Mouse (Mus musculus): ENCODE measurements around the gene Trmt10a. TPM values are rescaled to one million over a fixed set of nuclear protein-coding genes. Genes with fewer than 3 reads are reported as not detected.

The Trmt10a gene
- total RNA-seq, 1 experiment, result 16.2 TPM

- no peak overlapping the region for H3K27ac ChIP-seq (ENCODE audit: insufficient read depth, low read depth, low read length, poor library complexity, severe bottlenecking)
- no peak for DNase-seq (ENCODE audit: low read depth, low spot score)
Observed at GRCm38 (mm10) chr3:138110910-138111782, 32.1 kb upstream of the Trmt10a start.

GRCm38 (mm10) chr3:138114106-138114505 lies 29.1 kb upstream of the Trmt10a start:
- TF ChIP-seq ZNF384 (IDR thresholded peaks at IDR 0.05; ENCODE audit: low read depth, low read length) (no peak), MAFK (IDR thresholded peaks at IDR 0.05; ENCODE audit: insufficient read depth, low read depth, low read length) (no peak), CHD2 (IDR thresholded peaks at IDR 0.05; ENCODE audit: low read depth, low read length) (no peak), HCFC1 (IDR thresholded peaks at IDR 0.05; ENCODE audit: borderline replicate concordance, insufficient read depth, low read length) (no peak), ZC3H11A (IDR thresholded peaks at IDR 0.05; ENCODE audit: borderline replicate concordance, low read depth, low read length) (no peak)
- peaks cover 0 to 5% of the 10 kb centered on the region in 2 experiments; a peak in 1 of 4 replicates for H3K4me1 ChIP-seq (ENCODE audit: control insufficient read depth in 2 of 2, insufficient read depth in 2 of 2, low read length in 2 of 2, poor library complexity in 1 of 2)
- no peak overlapping the region for H3K9ac ChIP-seq (ENCODE audit: insufficient read depth, low read depth, low read length, poor library complexity, severe bottlenecking)
- no peak for DNase-seq (ENCODE audit: low read depth, low spot score)
- H3K4me3 ChIP-seq (ENCODE audit: insufficient read depth in 1 of 2, low read depth in 1 of 2, low read length in 2 of 2, poor library complexity in 1 of 2, severe bottlenecking in 1 of 2), result peak overlapping the region; percentile 3 to 50
- no peaks in the 10 kb centered on the region for H3K9me3 ChIP-seq (ENCODE audit: control insufficient read depth, insufficient read depth, low read depth, low read length)
- H3K36me3 ChIP-seq (ENCODE audit: control insufficient read depth, insufficient read depth, low read length, poor library complexity, severe bottlenecking), result no peaks in the 10 kb centered on the region
- in situ Hi-C loops (cut with MboI; ENCODE audit: low sequenced_read_pairs in 2 of 2, unreplicated experiment in 2 of 2), result no loop called here
- no peak overlapping the region for H3K27ac ChIP-seq (ENCODE audit: insufficient read depth, low read depth, low read length, poor library complexity, severe bottlenecking)

More at GRCm38 (mm10) chr3:138110910-138111782, 32.1 kb upstream of the Trmt10a start:
- Histone ChIP-seq H3K36me3 (ENCODE audit: control insufficient read depth, insufficient read depth, low read length, poor library complexity, severe bottlenecking) (no peaks in the 10 kb centered on the region), H3K4me1 (ENCODE audit: control insufficient read depth in 2 of 2, insufficient read depth in 2 of 2, low read length in 2 of 2, poor library complexity in 1 of 2) (peaks cover 0 to 5% of the 10 kb centered on the region in 2 experiments; a peak in 1 of 4 replicates), H3K9me3 (ENCODE audit: control insufficient read depth, insufficient read depth, low read depth, low read length) (no peaks in the 10 kb centered on the region), H3K4me3 (ENCODE audit: insufficient read depth in 1 of 2, low read depth in 1 of 2, low read length in 2 of 2, poor library complexity in 1 of 2, severe bottlenecking in 1 of 2) (no peak overlapping the region), H3K9ac (ENCODE audit: insufficient read depth, low read depth, low read length, poor library complexity, severe bottlenecking) (no peak overlapping the region)
- in situ Hi-C loops (cut with MboI; ENCODE audit: low sequenced_read_pairs in 2 of 2, unreplicated experiment in 2 of 2), result no loop called here
- TF ChIP-seq ZNF384 (IDR thresholded peaks at IDR 0.05; ENCODE audit: low read depth, low read length), result no peak
- no peak for TF ChIP-seq HCFC1 (IDR thresholded peaks at IDR 0.05; ENCODE audit: borderline replicate concordance, insufficient read depth, low read length)
- TF ChIP-seq MAFK (IDR thresholded peaks at IDR 0.05; ENCODE audit: insufficient read depth, low read depth, low read length), result no peak
- no peak for TF ChIP-seq CHD2 (IDR thresholded peaks at IDR 0.05; ENCODE audit: low read depth, low read length)
- TF ChIP-seq ZC3H11A (IDR thresholded peaks at IDR 0.05; ENCODE audit: borderline replicate concordance, low read depth, low read length), result no peak

- Histone ChIP-seq H3K9me3 (ENCODE audit: control insufficient read depth, insufficient read depth, low read depth, low read length) (no peaks in the 10 kb centered on the region), H3K9ac (ENCODE audit: insufficient read depth, low read depth, low read length, poor library complexity, severe bottlenecking) (no peak overlapping the region), H3K4me1 (ENCODE audit: control insufficient read depth in 2 of 2, insufficient read depth in 2 of 2, low read length in 2 of 2, poor library complexity in 1 of 2) (peaks cover 0 to 5% of the 10 kb centered on the region in 2 experiments; a peak in 1 of 4 replicates), H3K36me3 (ENCODE audit: control insufficient read depth, insufficient read depth, low read length, poor library complexity, severe bottlenecking) (no peaks in the 10 kb centered on the region), H3K4me3 (ENCODE audit: insufficient read depth in 1 of 2, low read depth in 1 of 2, low read length in 2 of 2, poor library complexity in 1 of 2, severe bottlenecking in 1 of 2) (no peak overlapping the region), H3K27ac (ENCODE audit: insufficient read depth, low read depth, low read length, poor library complexity, severe bottlenecking) (no peak overlapping the region)
- no peak for TF ChIP-seq CHD2 (IDR thresholded peaks at IDR 0.05; ENCODE audit: low read depth, low read length)
- TF ChIP-seq HCFC1 (IDR thresholded peaks at IDR 0.05; ENCODE audit: borderline replicate concordance, insufficient read depth, low read length), result no peak
- no peak for TF ChIP-seq MAFK (IDR thresholded peaks at IDR 0.05; ENCODE audit: insufficient read depth, low read depth, low read length)
- TF ChIP-seq ZC3H11A (IDR thresholded peaks at IDR 0.05; ENCODE audit: borderline replicate concordance, low read depth, low read length), result no peak
- no peak for TF ChIP-seq ZNF384 (IDR thresholded peaks at IDR 0.05; ENCODE audit: low read depth, low read length)
- no peak for DNase-seq (ENCODE audit: low read depth, low spot score)
- in situ Hi-C loops (cut with MboI; ENCODE audit: low sequenced_read_pairs in 2 of 2, unreplicated experiment in 2 of 2), result no loop called here
Observed at GRCm38 (mm10) chr3:138116871-138117270, 26.4 kb upstream of the Trmt10a start.

- no peak for DNase-seq (ENCODE audit: low read depth, low spot score)
- Histone ChIP-seq H3K4me1 (ENCODE audit: control insufficient read depth in 2 of 2, insufficient read depth in 2 of 2, low read length in 2 of 2, poor library complexity in 1 of 2) (peaks cover 0 to 5% of the 10 kb centered on the region in 2 experiments; a peak in 1 of 4 replicates), H3K9ac (ENCODE audit: insufficient read depth, low read depth, low read length, poor library complexity, severe bottlenecking) (no peak overlapping the region), H3K36me3 (ENCODE audit: control insufficient read depth, insufficient read depth, low read length, poor library complexity, severe bottlenecking) (no peaks in the 10 kb centered on the region), H3K9me3 (ENCODE audit: control insufficient read depth, insufficient read depth, low read depth, low read length) (no peaks in the 10 kb centered on the region), H3K27ac (ENCODE audit: insufficient read depth, low read depth, low read length, poor library complexity, severe bottlenecking) (no peak overlapping the region), H3K4me3 (ENCODE audit: insufficient read depth in 1 of 2, low read depth in 1 of 2, low read length in 2 of 2, poor library complexity in 1 of 2, severe bottlenecking in 1 of 2) (no peak overlapping the region)
- TF ChIP-seq CHD2 (IDR thresholded peaks at IDR 0.05; ENCODE audit: low read depth, low read length) (no peak), MAFK (IDR thresholded peaks at IDR 0.05; ENCODE audit: insufficient read depth, low read depth, low read length) (no peak), ZC3H11A (IDR thresholded peaks at IDR 0.05; ENCODE audit: borderline replicate concordance, low read depth, low read length) (no peak), ZNF384 (IDR thresholded peaks at IDR 0.05; ENCODE audit: low read depth, low read length) (no peak), HCFC1 (IDR thresholded peaks at IDR 0.05; ENCODE audit: borderline replicate concordance, insufficient read depth, low read length) (no peak)
- in situ Hi-C loops (cut with MboI; ENCODE audit: low sequenced_read_pairs in 2 of 2, unreplicated experiment in 2 of 2), result no loop called here
Observed at GRCm38 (mm10) chr3:138118392-138118791, 24.9 kb upstream of the Trmt10a start.
